Mouse (Mus musculus) left cerebral cortex, adult 2 months (tissue): ENCODE measurements around the gene Dpyd. TPM values are rescaled to one million over a fixed set of nuclear protein-coding genes. Genes with fewer than 3 reads are reported as not detected.

Experiments
- DNase-seq, 2 experiments: peaks; one replicate each; pipeline ENCODE4 v3.0.0; 2021 to 2022; ENCODE audit warnings: low spot score in 2 of 2, mixed read lengths in 1 of 2; ENCODE audit errors: extremely low spot score in 1 of 2
- H3K27ac ChIP-seq: fragments of 200-600 bp; 2 replicates; pipeline ENCODE4 v1.8.1; 2022
- H3K4me3 ChIP-seq: fragments of 200-600 bp; 2 replicates; pipeline ENCODE4 v1.8.1; 2022
- CTCF ChIP-seq: fragments of 200-600 bp; IDR thresholded peaks from 2 replicates; pipeline ENCODE4 v1.8.1; 2022; ENCODE audit warnings: antibody characterized with exemption, mild to moderate bottlenecking, moderate library complexity
- intact Hi-C: fragments of 180-260 bp; cut with DNase I; formaldehyde crosslinking; loops from one replicate; pipeline ENCODE4 v1.15.1; 2025
- total RNA-seq, 2 experiments: library from RNA; stranded (reverse); gene quantifications; 2 replicates each; pipeline ENCODE4 v1.2.3; 2021

Gene Dpyd
- total RNA-seq, 2 experiments from 2014 or later: 9.8 to 12.1 TPM

- TF ChIP-seq CTCF: no peak
- Histone ChIP-seq H3K27ac (no peak overlapping the region), H3K4me3 (no peak overlapping the region)
- intact Hi-C loops: no loop called here
- DNase-seq: no peak
Measured at GRCm38 (mm10) chr3:118601689-118602640, 40.0 kb downstream of the Dpyd start.

- H3K27ac ChIP-seq: no peak overlapping the region
- no peak for TF ChIP-seq CTCF
- DNase-seq: no peak
- intact Hi-C loops: no loop called here
- H3K4me3 ChIP-seq: no peak overlapping the region
Measured at GRCm38 (mm10) chr3:118608708-118609107, 46.8 kb downstream of the Dpyd start.

GRCm38 (mm10) chr3:118626455-118627375 is 64.8 kb downstream of the Dpyd start:
- no peak overlapping the region for H3K27ac ChIP-seq
- no peak for DNase-seq
- no peak overlapping the region for H3K4me3 ChIP-seq
- intact Hi-C loops: no loop called here
- no peak for TF ChIP-seq CTCF

- intact Hi-C loops: no loop called here
- DNase-seq: no peak
- Histone ChIP-seq H3K27ac (no peak overlapping the region), H3K4me3 (no peak overlapping the region)
- TF ChIP-seq CTCF: no peak
Measured at GRCm38 (mm10) chr3:118629737-118630136, 67.8 kb downstream of the Dpyd start.

- no peak for DNase-seq
- H3K4me3 ChIP-seq: no peak overlapping the region
- intact Hi-C loops: no loop called here
- no peak overlapping the region for H3K27ac ChIP-seq
- TF ChIP-seq CTCF: no peak
Measured at GRCm38 (mm10) chr3:118646024-118646570, 84.2 kb downstream of the Dpyd start.

GRCm38 (mm10) chr3:118663987-118664692 is 102.2 kb downstream of the Dpyd start:
- Histone ChIP-seq H3K4me3 (no peak overlapping the region), H3K27ac (no peak overlapping the region)
- DNase-seq: no peak
- no peak for TF ChIP-seq CTCF
- intact Hi-C loops: no loop called here

GRCm38 (mm10) chr3:118674121-118674745 is 112.3 kb downstream of the Dpyd start:
- no peak overlapping the region for H3K27ac ChIP-seq
- no peak for DNase-seq
- intact Hi-C loops: loop anchor here (10.0 kb wide), 1 partner anchor 249 kb away; no protein-coding TSS in a partner anchor
- no peak for TF ChIP-seq CTCF
- peak overlapping the region; percentile 44 for H3K4me3 ChIP-seq

- intact Hi-C loops: loop anchor here (10.0 kb wide), 1 partner anchor 251 kb away; no protein-coding TSS in a partner anchor
- H3K4me3 ChIP-seq: no peak overlapping the region
- no peak; the same call in 1 of the 2 replicates for TF ChIP-seq CTCF
- no peak for DNase-seq
- H3K27ac ChIP-seq: no peak overlapping the region
Measured at GRCm38 (mm10) chr3:118675441-118675840, 113.5 kb downstream of the Dpyd start.

GRCm38 (mm10) chr3:118676052-118676777 is 114.3 kb downstream of the Dpyd start:
- TF ChIP-seq CTCF: no peak
- H3K4me3 ChIP-seq: no peak overlapping the region
- intact Hi-C loops: loop anchor here (10.0 kb wide), 1 partner anchor 251 kb away; no protein-coding TSS in a partner anchor
- no peak for DNase-seq
- no peak overlapping the region for H3K27ac ChIP-seq

- no peak overlapping the region for H3K27ac ChIP-seq
- TF ChIP-seq CTCF: peak; percentile 21
- intact Hi-C loops: no loop called here
- no peak overlapping the region for H3K4me3 ChIP-seq
- DNase-seq: no peak
Measured at GRCm38 (mm10) chr3:118680803-118681202, 118.9 kb downstream of the Dpyd start.
